Mouse (Mus musculus) limb, embryonic 13.5 days (tissue): ENCODE data around the gene Lyg2. TPM values are rescaled to one million over a fixed set of nuclear protein-coding genes. Genes with fewer than 3 reads are reported as not detected.

ENCODE experiments used
- ATAC-seq: fragments of 200-750 bp; cut with Nextera tagmentation; 2 replicates; pipeline ENCODE4 v1.8.0; 2017; ENCODE audit warnings: low read depth, moderate number of reproducible peaks, moderate TSS enrichment; ENCODE audit not compliant: low FRiP score
- H3K27ac ChIP-seq: fragments of 300-500 bp; sonication (generic); 2 replicates; pipeline ENCODE4 v1.5.1; 2015; ENCODE audit warnings: inconsistent platforms, mild to moderate bottlenecking, moderate library complexity
- H3K27me3 ChIP-seq: fragments of 300-500 bp; sonication (generic); 2 replicates; pipeline ENCODE4 v1.6.1; 2015; ENCODE audit warnings: mild to moderate bottlenecking, inconsistent platforms
- H3K36me3 ChIP-seq: fragments of 300-500 bp; sonication (generic); 2 replicates; pipeline ENCODE4 v1.6.1; 2015; ENCODE audit warnings: inconsistent platforms, mild to moderate bottlenecking, moderate library complexity
- H3K4me1 ChIP-seq: fragments of 300-500 bp; sonication (generic); 2 replicates; pipeline ENCODE4 v1.6.1; 2015; ENCODE audit warnings: inconsistent platforms
- H3K4me2 ChIP-seq: fragments of 300-500 bp; sonication (generic); replicated peaks from 2 replicates; pipeline ENCODE4 v1.6.1; 2015; ENCODE audit warnings: inconsistent platforms, mild to moderate bottlenecking, moderate library complexity
- H3K4me3 ChIP-seq: fragments of 300-500 bp; sonication (generic); 2 replicates; pipeline ENCODE4 v1.5.1; 2015; ENCODE audit warnings: moderate library complexity, mild to moderate bottlenecking, inconsistent platforms
- H3K9ac ChIP-seq: fragments of 300-500 bp; sonication (generic); 2 replicates; pipeline ENCODE4 v1.6.1; 2015; ENCODE audit warnings: mild to moderate bottlenecking, inconsistent platforms
- H3K9me3 ChIP-seq: fragments of 300-500 bp; sonication (generic); 2 replicates; pipeline ENCODE4 v1.6.1; 2016; ENCODE audit warnings: inconsistent platforms
- WGBS: fragments of 180-500 bp; shearing (Covaris S2); methylation state at CpG from one replicate; pipeline ENCODE4 v1.1.7; 2015; 5-methylcytosine and 5-hydroxymethylcytosine counted together
- polyA plus RNA-seq: library from polyadenylated mRNA; unstranded; fragments of >200 nt; fragmentation: Nextera tagmentation; extraction: Ambion mirVana; gene quantifications from 2 replicates; pipeline ENCODE4 v1.2.1, GENCODE M21; 2015

The Lyg2 gene
- polyA plus RNA-seq, 1 experiment from 2014 or later: not detected

GRCm38 (mm10) chr1:37873157-37873556 is 43.1 kb downstream of the Lyg2 start:
- peaks cover 8% of the 10 kb centered on the region for H3K4me1 ChIP-seq
- 90% methylated on average over 4 of the region's 4 CpGs for WGBS
- no peak overlapping the region for H3K27ac ChIP-seq
- peaks cover 10% of the 10 kb centered on the region for H3K9me3 ChIP-seq
- peak overlapping the region; percentile 58; the same call in 1 of the 2 replicates for H3K4me3 ChIP-seq
- H3K27me3 ChIP-seq: peaks cover 7% of the 10 kb centered on the region; the same call in 1 of the 2 replicates
- H3K36me3 ChIP-seq: peaks cover 35% of the 10 kb centered on the region
- no peak for ATAC-seq
- H3K9ac ChIP-seq: no peak overlapping the region
- H3K4me2 ChIP-seq: peak overlapping the region; percentile 65

DNA sequence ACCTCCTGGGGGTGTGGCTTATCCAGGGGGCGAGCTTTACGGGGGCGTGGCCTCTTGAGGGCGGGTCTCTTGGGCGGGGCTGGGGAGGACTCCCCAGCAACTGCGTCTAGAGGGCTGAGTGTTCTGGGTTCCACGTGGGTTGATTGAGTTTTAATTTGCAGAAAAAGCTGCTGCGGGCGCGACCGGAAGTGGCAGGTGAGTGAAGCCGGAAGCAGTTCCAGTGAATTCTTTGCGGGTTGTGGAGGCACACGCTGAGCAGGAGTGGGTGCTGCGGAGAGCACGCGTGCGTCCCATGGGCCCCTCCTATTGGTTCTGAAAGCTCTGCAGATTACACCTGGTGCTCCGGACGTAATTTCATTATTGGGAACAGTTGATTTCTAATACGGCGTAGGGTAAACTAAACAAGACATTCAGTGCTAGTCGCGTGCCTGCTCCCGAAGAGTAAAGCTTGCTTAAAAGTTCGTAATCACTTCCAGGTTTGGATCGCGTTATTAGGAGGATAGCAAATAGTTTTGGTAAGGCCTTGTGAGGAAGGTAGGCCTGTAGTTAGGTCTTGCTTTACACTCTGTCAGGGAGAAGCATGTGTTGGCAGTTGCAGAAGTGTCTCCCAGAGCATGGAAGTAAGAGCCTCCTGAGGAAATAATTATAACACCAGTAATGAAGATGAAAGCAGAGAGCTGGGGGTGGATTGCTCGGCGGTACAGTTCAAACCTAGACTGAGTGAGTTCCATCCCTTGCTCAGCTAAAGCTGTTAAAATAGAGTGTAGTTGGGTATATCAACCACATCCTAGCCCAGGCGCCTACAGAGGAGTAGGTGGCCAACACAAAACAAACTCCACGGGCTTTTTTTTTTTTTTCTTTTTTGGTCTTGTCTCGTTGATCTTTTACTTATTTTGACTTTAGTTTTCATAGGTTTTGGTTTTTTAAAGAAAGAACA is 43.9 kb downstream of the Lyg2 start:
- H3K27ac ChIP-seq: peak overlapping the region; percentile 76
- WGBS: 5% methylated on average over 33 of the region's 33 CpGs
- H3K4me1 ChIP-seq: peaks cover 8% of the 10 kb centered on the region
- peaks cover 10% of the 10 kb centered on the region for H3K9me3 ChIP-seq
- peaks cover 7% of the 10 kb centered on the region; the same call in 1 of the 2 replicates for H3K27me3 ChIP-seq
- H3K4me3 ChIP-seq: peak overlapping the region; percentile 58
- peak; percentile 94 for ATAC-seq
- H3K36me3 ChIP-seq: peaks cover 28% of the 10 kb centered on the region
- H3K9ac ChIP-seq: peak overlapping the region; percentile 58
- H3K4me2 ChIP-seq: peak overlapping the region; percentile 65

DNA sequence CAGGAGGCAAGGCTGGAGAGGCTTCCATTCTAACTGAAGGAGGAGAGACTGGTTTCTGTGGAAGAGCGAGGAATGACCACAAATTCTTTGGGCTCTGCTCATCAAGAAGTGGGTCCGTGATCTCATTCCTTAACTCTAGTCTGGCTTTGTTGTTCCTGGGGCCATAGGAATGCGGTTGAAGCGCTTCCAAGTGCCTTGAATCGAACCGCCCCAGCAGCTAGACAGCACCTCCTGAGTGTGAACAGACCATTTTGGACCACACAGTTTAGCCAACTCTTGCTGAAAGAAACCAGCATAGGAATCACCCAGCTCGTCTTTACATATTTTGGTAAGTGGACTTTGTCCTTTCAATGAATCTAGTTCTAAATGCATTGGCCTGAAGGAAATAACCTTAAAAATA is 44.6 kb downstream of the Lyg2 start, which contains the start of gene Lipt1:
Lipt1 (plus strand) TSS at position 35 of the 400 bp plus-strand sequence.
- Histone ChIP-seq H3K27ac (peak within 1 kb of the TSS; percentile 76), H3K4me1 (peaks cover 8% of the 10 kb centered on the region), H3K9ac (peak within 1 kb of the TSS; percentile 58), H3K4me3 (peak within 1 kb of the TSS; percentile 58), H3K36me3 (peaks cover 21% of the 10 kb centered on the region), H3K4me2 (peak within 1 kb of the TSS; percentile 65), H3K27me3 (peaks cover 7% of the 10 kb centered on the region; the same call in 1 of the 2 replicates), H3K9me3 (peaks cover 10% of the 10 kb centered on the region)
- peak; percentile 65; the same call in 1 of the 2 replicates for ATAC-seq
- 9% methylated on average over 7 of the region's 7 CpGs for WGBS

DNA sequence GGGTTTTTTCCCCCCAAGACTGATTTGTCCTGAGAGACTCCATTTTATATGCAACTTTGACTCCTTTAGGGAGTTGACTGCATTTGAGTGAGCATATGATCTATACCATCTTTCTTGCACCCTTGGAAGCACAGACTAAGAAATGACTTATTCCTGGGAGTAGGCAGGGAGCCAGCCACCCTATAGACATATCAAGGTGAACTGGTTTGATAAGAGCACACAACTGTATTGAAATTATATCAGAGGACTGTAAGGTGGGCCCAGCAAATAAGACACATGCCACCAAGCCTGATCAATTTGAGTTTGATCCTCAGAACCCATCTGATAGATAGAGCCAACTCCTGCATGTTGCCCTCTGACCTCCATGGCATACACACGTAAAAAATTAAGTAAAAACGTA is 46.9 kb downstream of the Lyg2 start:
- Histone ChIP-seq H3K9ac (no peak overlapping the region), H3K36me3 (no peaks in the 10 kb centered on the region), H3K4me1 (peaks cover 13% of the 10 kb centered on the region), H3K27ac (no peak overlapping the region), H3K4me3 (no peak overlapping the region), H3K4me2 (no peak overlapping the region), H3K9me3 (no peaks in the 10 kb centered on the region; the same call in 1 of the 2 replicates), H3K27me3 (peaks cover 7% of the 10 kb centered on the region; the same call in 1 of the 2 replicates)
- ATAC-seq: no peak
- WGBS: 61% methylated on average over 2 of the region's 2 CpGs

GRCm38 (mm10) chr1:37868640-37869039 is 47.7 kb downstream of the Lyg2 start:
- Histone ChIP-seq H3K36me3 (no peaks in the 10 kb centered on the region), H3K27me3 (peaks cover 7% of the 10 kb centered on the region; the same call in 1 of the 2 replicates), H3K4me1 (peaks cover 16% of the 10 kb centered on the region), H3K4me2 (no peak overlapping the region), H3K9me3 (no peaks in the 10 kb centered on the region; the same call in 1 of the 2 replicates), H3K9ac (no peak overlapping the region), H3K4me3 (no peak overlapping the region), H3K27ac (no peak overlapping the region)
- ATAC-seq: no peak
- WGBS: 60% methylated on average over 10 of the region's 10 CpGs

- Histone ChIP-seq H3K9ac (no peak overlapping the region), H3K36me3 (no peaks in the 10 kb centered on the region), H3K27me3 (peaks cover 7% of the 10 kb centered on the region; the same call in 1 of the 2 replicates), H3K27ac (no peak overlapping the region), H3K4me1 (peaks cover 12% of the 10 kb centered on the region), H3K4me3 (no peak overlapping the region), H3K4me2 (no peak overlapping the region), H3K9me3 (no peaks in the 10 kb centered on the region; the same call in 1 of the 2 replicates)
- ATAC-seq: no peak
- WGBS: 69% methylated on average over 10 of the region's 10 CpGs
Observed at GRCm38 (mm10) chr1:37867684-37868322, 48.5 kb downstream of the Lyg2 start.

DNA sequence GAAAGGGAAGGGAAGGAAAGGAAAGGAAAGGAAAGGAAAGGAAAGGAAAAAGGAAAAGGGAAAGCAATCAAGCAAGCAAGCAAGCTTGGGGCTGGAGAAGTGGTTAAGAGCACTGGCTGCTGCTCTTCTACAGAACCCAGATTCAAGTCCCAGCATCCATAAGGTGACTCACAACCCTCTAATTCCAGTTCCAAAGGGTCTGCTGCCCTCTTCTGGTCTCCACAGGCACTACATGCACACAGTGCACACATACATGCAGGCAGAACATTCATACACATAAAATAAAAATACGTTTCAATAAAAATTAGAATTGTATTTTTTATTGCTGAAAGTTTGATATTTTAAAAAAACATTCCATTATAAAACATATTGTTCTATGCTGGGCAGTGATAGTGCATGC is 49.2 kb downstream of the Lyg2 start:
- Histone ChIP-seq H3K9me3 (no peaks in the 10 kb centered on the region; the same call in 1 of the 2 replicates), H3K27ac (no peak overlapping the region), H3K9ac (no peak overlapping the region), H3K36me3 (no peaks in the 10 kb centered on the region), H3K4me3 (no peak overlapping the region), H3K4me2 (no peak overlapping the region), H3K27me3 (peaks cover 7% of the 10 kb centered on the region; the same call in 1 of the 2 replicates), H3K4me1 (peaks cover 12% of the 10 kb centered on the region)
- 70% methylated on average over 1 of the region's 1 CpGs for WGBS
- no peak for ATAC-seq

DNA sequence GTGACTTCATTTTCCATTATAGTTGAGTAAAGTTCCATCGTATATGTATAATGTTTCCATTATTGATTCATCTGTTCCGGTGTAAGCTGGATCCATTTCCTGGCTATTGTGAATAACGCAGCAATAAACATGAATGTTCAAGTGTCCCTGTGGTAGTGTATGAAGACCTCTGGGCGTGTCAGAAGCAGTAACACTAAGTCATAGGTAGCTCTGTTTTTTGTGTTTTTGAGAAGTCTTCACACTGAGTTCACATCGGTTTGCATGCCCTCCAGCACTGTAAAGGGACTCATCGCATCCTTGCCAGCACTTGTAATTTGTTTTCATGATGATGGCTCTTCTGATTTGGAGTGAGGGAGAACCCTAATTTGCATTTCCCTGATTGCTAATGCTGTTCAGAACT is 50.0 kb downstream of the Lyg2 start, which contains the start of gene Tsga10:
Tsga10 (minus strand) TSS at position 144 of the 400 bp plus-strand sequence.
- Histone ChIP-seq H3K4me1 (peaks cover 8% of the 10 kb centered on the region), H3K9me3 (no peaks in the 10 kb centered on the region; the same call in 1 of the 2 replicates), H3K9ac (peak within 1 kb of the TSS; percentile 69), H3K4me2 (peak within 1 kb of the TSS; percentile 78), H3K27me3 (peaks cover 7% of the 10 kb centered on the region; the same call in 1 of the 2 replicates), H3K27ac (peak within 1 kb of the TSS; percentile 70), H3K36me3 (no peaks in the 10 kb centered on the region), H3K4me3 (peak within 1 kb of the TSS; percentile 68)
- WGBS: 84% methylated on average over 6 of the region's 6 CpGs
- ATAC-seq: no peak

DNA sequence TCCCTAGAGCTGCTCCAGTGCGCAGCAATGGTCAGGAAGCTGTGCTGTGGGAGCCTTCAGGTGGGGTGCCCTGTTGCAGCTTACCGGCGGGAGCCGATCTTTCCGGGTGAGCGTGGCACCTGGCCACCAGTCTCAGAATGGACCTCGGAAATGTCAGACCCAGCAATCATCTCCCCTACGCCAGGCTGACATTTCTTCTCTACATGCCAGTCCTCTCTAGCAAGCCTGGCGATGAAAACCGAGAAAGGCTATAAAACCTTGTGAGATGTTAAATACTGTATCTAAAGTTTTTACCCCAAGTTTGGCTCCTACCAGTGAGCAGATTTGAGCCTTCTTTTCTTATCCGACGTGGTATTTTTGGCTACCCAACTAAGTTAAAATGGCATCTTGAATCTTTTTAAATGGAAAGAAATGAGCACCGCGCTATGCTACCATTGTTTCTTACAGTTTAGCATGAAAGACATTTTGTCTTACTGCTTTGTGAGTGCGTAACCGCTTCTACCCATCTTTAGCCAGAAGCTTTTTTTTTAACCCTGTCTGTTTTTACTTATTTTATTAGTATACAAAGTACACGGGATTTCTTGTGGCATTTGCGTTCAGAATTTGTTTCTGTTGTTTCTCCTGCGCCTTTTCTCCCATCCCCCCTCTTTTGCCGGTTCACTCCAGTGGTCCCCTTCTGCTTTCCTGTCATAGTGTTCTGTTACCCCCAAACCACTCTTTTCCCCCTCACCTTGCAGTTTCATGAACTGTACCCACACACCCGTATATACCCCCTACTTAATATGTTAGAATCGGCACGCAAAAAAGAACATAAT is 50.7 kb downstream of the Lyg2 start:
- H3K36me3 ChIP-seq: no peaks in the 10 kb centered on the region
- peak overlapping the region; percentile 68 for H3K4me3 ChIP-seq
- H3K27ac ChIP-seq: peak overlapping the region; percentile 70
- peak overlapping the region; percentile 78 for H3K4me2 ChIP-seq
- 10% methylated on average over 23 of the region's 23 CpGs for WGBS
- H3K4me1 ChIP-seq: peaks cover 8% of the 10 kb centered on the region
- H3K27me3 ChIP-seq: peaks cover 7% of the 10 kb centered on the region; the same call in 1 of the 2 replicates
- H3K9ac ChIP-seq: peak overlapping the region; percentile 69
- ATAC-seq: no peak
- H3K9me3 ChIP-seq: no peaks in the 10 kb centered on the region; the same call in 1 of the 2 replicates

GRCm38 (mm10) chr1:37864511-37865400 is 51.5 kb downstream of the Lyg2 start:
- Histone ChIP-seq H3K4me2 (peak overlapping the region; percentile 78), H3K4me1 (peaks cover 8% of the 10 kb centered on the region), H3K27ac (peak overlapping the region; percentile 70), H3K9me3 (no peaks in the 10 kb centered on the region; the same call in 1 of the 2 replicates), H3K36me3 (no peaks in the 10 kb centered on the region), H3K9ac (peak overlapping the region; percentile 74), H3K27me3 (peaks cover 7% of the 10 kb centered on the region; the same call in 1 of the 2 replicates), H3K4me3 (peak overlapping the region; percentile 68)
- under 1% methylated on average over 87 of the region's 90 CpGs for WGBS
- peak; percentile 98 for ATAC-seq
